ENCODE assay signal across 8 mouse cellular contexts in genomic region chr10:93310721-93311411, GRCm38 (mm10). TPM values are rescaled to one million over a fixed set of nuclear protein-coding genes. Genes with fewer than 3 reads are reported as not detected.
DNase-seq lines count a peak whose midpoint lies in the region; ATAC-seq and TF ChIP-seq lines count a peak whose summit lies in the region.

TSS of gene Elk3 (minus strand) at chr10:93311135.

- H3K4me3 ChIP-seq in embryonic facial prominence, embryonic 12.5 days = peak within 1 kb of the TSS; percentile 59
- H3K4me3 ChIP-seq in heart, embryonic 14.5 days (ENCODE audit: control insufficient read depth in 1 of 2, insufficient read depth in 1 of 2, low read depth in 1 of 2, low read length in 2 of 2) = peak within 1 kb of the TSS; percentile 80 to 86
- H3K4me3 ChIP-seq in kidney, postnatal 0 days (replicated peaks; ENCODE audit: low read depth, low read length) = peak within 1 kb of the TSS; percentile 81

- peak within 1 kb of the TSS; percentile 80 for H3K4me2 ChIP-seq in embryonic facial prominence, embryonic 12.5 days (replicated peaks)
- peak within 1 kb of the TSS; percentile 96 for H3K4me2 ChIP-seq in heart, embryonic 14.5 days (ENCODE audit: low read length)
- peak within 1 kb of the TSS; percentile 84 for H3K4me2 ChIP-seq in kidney, postnatal 0 days (ENCODE audit: low read length)

- H3K9me3 ChIP-seq in embryonic facial prominence, embryonic 12.5 days = no peaks in the 10 kb centered on the region
- H3K9me3 ChIP-seq in heart, embryonic 14.5 days (ENCODE audit: control insufficient read depth, low read length) = 0 out of 2 replicates have a peak, but pooled peaks cover 3% of the 10 kb centered on the region
- no peaks in the 10 kb centered on the region for H3K9me3 ChIP-seq in kidney, postnatal 0 days (replicated peaks; ENCODE audit: low read length)

- peak within 1 kb of the TSS; percentile 99 for H3K27ac ChIP-seq in embryonic facial prominence, embryonic 12.5 days
- H3K27ac ChIP-seq in heart, embryonic 14.5 days (replicated peaks in 1 of 2; ENCODE audit: control insufficient read depth in 1 of 2, insufficient read depth in 1 of 2, low read depth in 2 of 2, low read length in 2 of 2) = peak within 1 kb of the TSS; percentile 96 to 97
- peak within 1 kb of the TSS; percentile 96 for H3K27ac ChIP-seq in kidney, postnatal 0 days

- 1% methylated on average over 52 of the region's 53 CpGs for WGBS in embryonic facial prominence, embryonic 12.5 days
- WGBS in heart, embryonic 14.5 days = under 1% methylated on average over 44 of the region's 53 CpGs
- 1% methylated on average over 52 of the region's 53 CpGs for WGBS in kidney, postnatal 0 days

- H3K27me3 ChIP-seq in embryonic facial prominence, embryonic 12.5 days = no peaks in the 10 kb centered on the region
- H3K27me3 ChIP-seq in heart, embryonic 14.5 days (ENCODE audit: control insufficient read depth, insufficient read depth, low read length) = no peaks in the 10 kb centered on the region
- H3K27me3 ChIP-seq in kidney, postnatal 0 days (ENCODE audit: insufficient read depth, low read length) = no peaks in the 10 kb centered on the region

- DNase-seq in 3134 (ENCODE audit: extremely low read depth, insufficient read length, low spot score) = peak; percentile 74
- peak; percentile 70 for DNase-seq in MN1 (ENCODE audit: low spot score)
- DNase-seq in kidney, postnatal 0 days (ENCODE audit: low spot score) = peak; percentile 84
- DNase-seq in lung, postnatal 4 days = peak; percentile 78 to 90
- peak; percentile 77 for DNase-seq in retina, postnatal 1 day

- ATAC-seq in embryonic facial prominence, embryonic 12.5 days (ENCODE audit: insufficient number of reproducible peaks, insufficient read depth, low FRiP score, low TSS enrichment) = peak; percentile 76
- ATAC-seq in heart, embryonic 14.5 days (ENCODE audit: insufficient number of reproducible peaks, insufficient read depth, low FRiP score, low read depth) = peak; percentile 83
- ATAC-seq in kidney, postnatal 0 days (replicated peaks; ENCODE audit: low FRiP score, low read depth) = peak; percentile 78
- no peak for ATAC-seq in erythroid progenitor cell, adult 5-6 weeks (replicated peaks; ENCODE audit: low FRiP score, poor library complexity, severe bottlenecking)

- no peak for TF ChIP-seq CTCF in kidney, postnatal 0 days (IDR thresholded peaks at IDR 0.05; ENCODE audit: low read depth)

- H3K4me1 ChIP-seq in embryonic facial prominence, embryonic 12.5 days = peaks cover 31% of the 10 kb centered on the region
- H3K4me1 ChIP-seq in heart, embryonic 14.5 days (ENCODE audit: control insufficient read depth in 2 of 2, insufficient read depth in 2 of 2, low read length in 2 of 2) = peaks cover 0 to 3% of the 10 kb centered on the region in 2 experiments; a peak in 1 of 4 replicates
- peaks cover 7% of the 10 kb centered on the region; the same call in 1 of the 2 replicates for H3K4me1 ChIP-seq in kidney, postnatal 0 days (replicated peaks; ENCODE audit: insufficient read depth, low read length)

- no peaks in the 10 kb centered on the region for H3K36me3 ChIP-seq in embryonic facial prominence, embryonic 12.5 days
- H3K36me3 ChIP-seq in heart, embryonic 14.5 days (ENCODE audit: control insufficient read depth, insufficient read depth, low read length) = no peaks in the 10 kb centered on the region
- H3K36me3 ChIP-seq in kidney, postnatal 0 days (ENCODE audit: insufficient read depth, low read length) = no peaks in the 10 kb centered on the region

- H3K9ac ChIP-seq in embryonic facial prominence, embryonic 12.5 days = peak within 1 kb of the TSS; percentile 92
- peak within 1 kb of the TSS; percentile 95 for H3K9ac ChIP-seq in heart, embryonic 14.5 days (ENCODE audit: low read length)
- peak within 1 kb of the TSS; percentile 85 for H3K9ac ChIP-seq in kidney, postnatal 0 days (ENCODE audit: low read depth, low read length)

RNA-seq across cellular contexts. Expression of gene Elk3, which starts in this region (rescaled TPM):
- polyA plus RNA-seq in embryonic facial prominence, embryonic 12.5 days (2016; fragmentation: Nextera tagmentation; extraction: Ambion mirVana) = 37.6 and 38.4 TPM in 2 replicates
- 42.8 and 46.5 TPM in 2 replicates for polyA plus RNA-seq in heart, embryonic 14.5 days (2014; fragmentation: Nextera tagmentation; extraction: Ambion mirVana)
- 50.2 and 53.9 TPM in 2 replicates for polyA plus RNA-seq in kidney, postnatal 0 days (2015; fragmentation: Nextera tagmentation; extraction: Ambion mirVana)
- 3.2 and 5.0 TPM in 2 replicates for total RNA-seq in erythroid progenitor cell, adult 5-6 weeks (2015; ENCODE audit: low replicate concordance)
- 3.5 and 3.9 TPM in 2 replicates for total RNA-seq in erythroid progenitor cell, adult 5-6 weeks (2017; ENCODE audit: low replicate concordance)
